Mouse (Mus musculus) gastrocnemius, postnatal 36 days (tissue): ENCODE results near the gene Slc13a2. TPM values are rescaled to one million over a fixed set of nuclear protein-coding genes. Genes with fewer than 3 reads are reported as not detected.

Experiments used
- DNase-seq, 2 experiments: peaks; one replicate each; pipeline ENCODE4 v3.0.0; 2022
- intact Hi-C: fragments of 180-260 bp; cut with DNase I; formaldehyde crosslinking; loops from one replicate; pipeline ENCODE4 v1.15.1; 2025
- total RNA-seq, 2 experiments: library from RNA; stranded (reverse); gene quantifications; 2 replicates each; pipeline ENCODE4 v1.2.3; 2021

Gene Slc13a2
- total RNA-seq, 2 experiments from 2014 or later: not detected

- intact Hi-C loops: no loop called here
- DNase-seq: no peak
These were observed 63.5 kb downstream of the Slc13a2 start for GRCm38 (mm10) chr11:78358330-78359007.

DNA sequence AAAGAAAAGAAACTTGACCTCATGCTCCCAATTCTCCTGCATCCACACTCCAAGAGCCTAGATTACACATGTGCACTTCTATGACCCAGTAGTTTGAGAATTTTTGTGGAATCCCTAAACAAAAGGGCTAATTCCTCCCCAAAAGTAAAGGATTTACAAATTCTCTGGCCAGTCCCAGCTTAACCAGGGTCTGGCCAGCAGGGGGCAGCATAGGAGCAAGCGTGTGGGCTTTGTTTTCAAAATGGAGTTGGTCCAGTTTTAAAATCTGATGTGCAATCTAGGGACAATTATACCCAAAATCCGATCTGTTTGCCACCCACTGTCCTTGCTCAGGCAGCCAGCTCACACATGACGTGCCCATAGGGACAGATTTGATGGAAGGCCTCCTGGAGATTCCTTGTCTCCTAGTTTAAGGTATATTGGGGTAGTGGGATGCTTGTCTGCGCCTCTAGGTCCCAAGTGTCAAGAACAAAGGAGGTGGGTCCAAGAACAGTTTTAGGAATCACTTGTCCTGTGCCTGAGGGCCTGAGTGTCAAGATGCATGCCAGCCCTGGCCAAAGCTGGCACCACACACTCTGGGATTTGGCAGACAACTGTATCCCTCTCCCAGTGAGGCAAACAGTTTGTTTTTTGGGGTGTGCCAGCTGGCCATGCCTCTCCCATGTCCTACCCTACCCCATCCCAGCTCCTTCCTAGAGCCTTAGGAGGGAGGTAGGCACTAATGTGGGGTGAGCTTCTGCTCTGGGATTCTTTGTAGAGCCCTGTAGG lies 66.4 kb downstream of the Slc13a2 start:
- DNase-seq: peak; percentile 57 to 66
- intact Hi-C loops: no loop called here

DNA sequence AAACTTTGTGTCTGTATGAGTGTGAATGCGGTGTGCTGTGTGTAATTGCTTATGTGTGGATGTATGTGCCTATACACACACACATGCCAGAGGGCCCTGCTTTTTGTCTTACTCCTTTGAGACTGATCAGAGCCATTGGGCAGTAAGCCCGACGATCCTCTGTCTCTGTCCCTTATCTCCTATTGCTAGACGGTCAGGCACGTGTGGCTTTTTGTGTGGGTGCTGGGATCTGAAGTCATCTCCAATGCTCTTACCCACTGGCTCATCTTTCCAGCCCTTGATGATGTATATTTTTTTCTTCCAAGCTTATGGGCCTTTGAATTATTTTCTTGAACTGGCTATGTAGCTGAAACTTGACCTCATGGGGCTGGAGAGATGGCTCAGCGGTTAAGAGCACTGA lies 67.1 kb downstream of the Slc13a2 start:
- DNase-seq: no peak
- intact Hi-C loops: no loop called here

GRCm38 (mm10) chr11:78353081-78353480 lies 68.9 kb downstream of the Slc13a2 start:
- no peak for DNase-seq
- intact Hi-C loops: no loop called here

- no peak for DNase-seq
- intact Hi-C loops: no loop called here
These were observed 72.3 kb downstream of the Slc13a2 start for GRCm38 (mm10) chr11:78349441-78350358.

DNA sequence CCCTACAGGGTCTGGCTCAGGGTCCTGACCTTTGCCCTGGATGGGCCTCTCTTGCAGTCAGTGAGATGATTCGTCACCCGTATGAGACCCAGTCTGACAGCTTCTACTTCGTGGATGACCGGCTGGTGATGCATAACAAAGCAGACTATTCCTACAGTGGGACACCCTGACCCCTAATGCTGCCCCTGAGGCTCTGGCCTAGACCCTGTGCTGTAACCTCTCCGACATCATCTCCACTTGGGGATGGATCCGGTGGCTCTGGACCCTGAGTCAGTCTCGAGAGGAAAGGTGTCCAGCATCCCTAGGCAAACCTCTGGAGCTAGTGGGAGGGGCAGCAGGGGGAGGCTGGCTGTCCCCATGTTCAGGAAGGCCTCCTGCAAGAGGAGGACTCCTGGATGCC lies 73.5 kb downstream of the Slc13a2 start:
- no peak for DNase-seq
- intact Hi-C loops: no loop called here

GRCm38 (mm10) chr11:78347908-78348307 lies 74.1 kb downstream of the Slc13a2 start:
- no peak for DNase-seq
- intact Hi-C loops: no loop called here

Other genes starting within 250 kb of the Slc13a2 start
- under 1 TPM; 0.59 to 0.64 TPM for gene Nek8, start 245.5 kb downstream of the Slc13a2 start, total RNA-seq
- 1 to 10 TPM in 1 of 2 experiments, under 1 TPM in 1; 0.99 to 1.4 TPM for gene Tlcd1, start 245.5 kb downstream of the Slc13a2 start, total RNA-seq
- gene Rpl23a, start 238.6 kb downstream of the Slc13a2 start, total RNA-seq: 100 to 1,000 TPM; 644 to 813 TPM
- 1 to 10 TPM; 4.2 to 4.5 TPM for gene Rab34, start 233.8 kb downstream of the Slc13a2 start, total RNA-seq
- gene Proca1, start 228.8 kb downstream of the Slc13a2 start, total RNA-seq: under 1 TPM in 1 of 2 experiments, not detected in 1; 0.74 TPM
- 10 to 100 TPM; 40.7 to 41.1 TPM for gene Sdf2, start 176.5 kb downstream of the Slc13a2 start, total RNA-seq
- gene Supt6, start 176.2 kb downstream of the Slc13a2 start, total RNA-seq: 10 to 100 TPM; 21.9 to 23.1 TPM
- 100 to 1,000 TPM; 212 to 228 TPM for gene 2610507B11Rik, start 160.5 kb downstream of the Slc13a2 start, total RNA-seq
- under 1 TPM; 0.42 to 0.84 TPM for gene BC030499, start 131.4 kb downstream of the Slc13a2 start, total RNA-seq
- 1 to 10 TPM; 2.4 to 4.1 TPM for gene Spag5, start 120.7 kb downstream of the Slc13a2 start, total RNA-seq
- 1 to 10 TPM; 1.3 to 1.9 TPM for gene Aldoc, start 99.2 kb downstream of the Slc13a2 start, total RNA-seq
- gene Pigs, start 93.8 kb downstream of the Slc13a2 start, total RNA-seq: 10 to 100 TPM; 20.1 to 21.3 TPM
- gene Unc119, start 78.7 kb downstream of the Slc13a2 start, total RNA-seq: 10 to 100 TPM; 10.1 to 16.2 TPM
- under 1 TPM in 1 of 2 experiments, not detected in 1; 0.10 TPM for gene Foxn1, start 35.7 kb downstream of the Slc13a2 start, total RNA-seq
- 1 to 10 TPM in 1 of 2 experiments, under 1 TPM in 1; 0.67 to 1.2 TPM for gene Slc46a1, start 43.5 kb upstream of the Slc13a2 start, total RNA-seq
- gene Sarm1, start 75.5 kb upstream of the Slc13a2 start, total RNA-seq: 1 to 10 TPM in 1 of 2 experiments, under 1 TPM in 1; 0.69 to 1.1 TPM
- gene Vtn, start 76.9 kb upstream of the Slc13a2 start, total RNA-seq: 10 to 100 TPM; 11.4 to 12.2 TPM
- not detected for gene Sebox, start 81.2 kb upstream of the Slc13a2 start, total RNA-seq
- 10 to 100 TPM; 11.9 to 12.3 TPM for gene Tmem199, start 90.0 kb upstream of the Slc13a2 start, total RNA-seq
- 100 to 1,000 TPM in 1 of 2 experiments, 10 to 100 TPM in 1; 99.0 to 103 TPM for gene Poldip2, start 90.0 kb upstream of the Slc13a2 start, total RNA-seq
- 10 to 100 TPM; 38.0 to 43.5 TPM for gene Tnfaip1, start 114.1 kb upstream of the Slc13a2 start, total RNA-seq
- 10 to 100 TPM; 18.1 to 19.9 TPM for gene Ift20, start 114.1 kb upstream of the Slc13a2 start, total RNA-seq
- 1 to 10 TPM; 1.9 to 2.1 TPM for gene Tmem97, start 128.6 kb upstream of the Slc13a2 start, total RNA-seq